Mouse (Mus musculus): Measurements from ENCODE around the gene Smchd1. TPM values are rescaled to one million over a fixed set of nuclear protein-coding genes. Genes with fewer than 3 reads are reported as not detected.
"Not testable (repeated sequence)": the region's sequence is repeated elsewhere in the genome, so short reads cannot be mapped to it uniquely, and the experiment has no call there.

Smchd1 gene
- polyA plus RNA-seq, 1 experiment from 2014 or later = 74.4 TPM

- H3K27ac ChIP-seq (replicated peaks; ENCODE audit: low read depth, low read length) = no peak overlapping the region
- H3K9ac ChIP-seq (ENCODE audit: low read depth, low read length) = no peak overlapping the region
- no peaks in the 10 kb centered on the region for H3K4me1 ChIP-seq (ENCODE audit: control insufficient read depth, insufficient read depth, low read length)
- H3K4me3 ChIP-seq (ENCODE audit: low read depth, low read length) = no peak overlapping the region
- 93% methylated on average over 6 of the region's 6 CpGs for WGBS
- no peak overlapping the region for H3K4me2 ChIP-seq (ENCODE audit: low read depth, low read length)
- DNase-seq (ENCODE audit: low spot score) = no peak
- no peaks in the 10 kb centered on the region for H3K27me3 ChIP-seq (replicated peaks; ENCODE audit: control insufficient read depth, insufficient read depth, low read length)
- H3K9me3 ChIP-seq (ENCODE audit: control insufficient read depth, low read length) = no peaks in the 10 kb centered on the region
- peaks cover 15% of the 10 kb centered on the region for H3K36me3 ChIP-seq (ENCODE audit: control insufficient read depth, insufficient read depth, low read length)
- no peak for ATAC-seq (ENCODE audit: low read depth)
These were observed 136.5 kb downstream of the Smchd1 start for GRCm38 (mm10) chr17:71338627-71339026.

GRCm38 (mm10) chr17:71337546-71337945, 137.6 kb downstream of the Smchd1 start:
- no peaks in the 10 kb centered on the region for H3K27me3 ChIP-seq (replicated peaks; ENCODE audit: control insufficient read depth, insufficient read depth, low read length)
- no peak for DNase-seq (ENCODE audit: low spot score)

GRCm38 (mm10) chr17:71336421-71336820, 138.7 kb downstream of the Smchd1 start:
- no peak overlapping the region for H3K9ac ChIP-seq (ENCODE audit: low read depth, low read length)
- no peaks in the 10 kb centered on the region for H3K36me3 ChIP-seq (ENCODE audit: control insufficient read depth, insufficient read depth, low read length)
- H3K4me1 ChIP-seq (ENCODE audit: control insufficient read depth, insufficient read depth, low read length) = no peaks in the 10 kb centered on the region
- WGBS = 54% methylated on average over 8 of the region's 8 CpGs
- DNase-seq (ENCODE audit: low spot score) = no peak
- H3K9me3 ChIP-seq (ENCODE audit: control insufficient read depth, low read length) = no peaks in the 10 kb centered on the region
- H3K27me3 ChIP-seq (replicated peaks; ENCODE audit: control insufficient read depth, insufficient read depth, low read length) = no peaks in the 10 kb centered on the region
- H3K4me3 ChIP-seq (ENCODE audit: low read depth, low read length) = no peak overlapping the region
- no peak overlapping the region for H3K4me2 ChIP-seq (ENCODE audit: low read depth, low read length)
- no peak overlapping the region for H3K27ac ChIP-seq (replicated peaks; ENCODE audit: low read depth, low read length)
- no peak for ATAC-seq (ENCODE audit: low read depth)

More at GRCm38 (mm10) chr17:71337546-71337945, 137.6 kb downstream of the Smchd1 start:
- Histone ChIP-seq H3K4me3 (ENCODE audit: low read depth, low read length) (no peak overlapping the region), H3K9me3 (ENCODE audit: control insufficient read depth, low read length) (no peaks in the 10 kb centered on the region), H3K27ac (replicated peaks; ENCODE audit: low read depth, low read length) (no peak overlapping the region), H3K36me3 (ENCODE audit: control insufficient read depth, insufficient read depth, low read length) (peaks cover 5% of the 10 kb centered on the region; the same call in 1 of the 2 replicates), H3K9ac (ENCODE audit: low read depth, low read length) (no peak overlapping the region), H3K4me1 (ENCODE audit: control insufficient read depth, insufficient read depth, low read length) (no peaks in the 10 kb centered on the region), H3K4me2 (ENCODE audit: low read depth, low read length) (no peak overlapping the region)
- ATAC-seq (ENCODE audit: low read depth) = no peak
- WGBS = 91% methylated on average over 9 of the region's 9 CpGs

- no peaks in the 10 kb centered on the region for H3K4me1 ChIP-seq (ENCODE audit: control insufficient read depth, insufficient read depth, low read length)
- ATAC-seq (ENCODE audit: low read depth) (no peak), DNase-seq (ENCODE audit: low spot score) (no peak)
- H3K27me3 ChIP-seq (replicated peaks; ENCODE audit: control insufficient read depth, insufficient read depth, low read length) = no peaks in the 10 kb centered on the region
- no peak overlapping the region for H3K27ac ChIP-seq (replicated peaks; ENCODE audit: low read depth, low read length)
- 68% methylated on average over 15 of the region's 15 CpGs for WGBS
- no peak overlapping the region for H3K4me2 ChIP-seq (ENCODE audit: low read depth, low read length)
- H3K36me3 ChIP-seq (ENCODE audit: control insufficient read depth, insufficient read depth, low read length) = no peaks in the 10 kb centered on the region
- no peaks in the 10 kb centered on the region for H3K9me3 ChIP-seq (ENCODE audit: control insufficient read depth, low read length)
- H3K4me3 ChIP-seq (ENCODE audit: low read depth, low read length) = no peak overlapping the region
- no peak overlapping the region for H3K9ac ChIP-seq (ENCODE audit: low read depth, low read length)
These were observed 142.8 kb downstream of the Smchd1 start for GRCm38 (mm10) chr17:71332298-71332697.

GRCm38 (mm10) chr17:71320731-71321130, 154.4 kb downstream of the Smchd1 start:
- not testable (repeated sequence) for DNase-seq (ENCODE audit: low spot score); H3K4me3 ChIP-seq (ENCODE audit: low read depth, low read length); H3K4me1 ChIP-seq (ENCODE audit: control insufficient read depth, insufficient read depth, low read length); H3K4me2 ChIP-seq (ENCODE audit: low read depth, low read length); H3K27me3 ChIP-seq (replicated peaks; ENCODE audit: control insufficient read depth, insufficient read depth, low read length); H3K9ac ChIP-seq (ENCODE audit: low read depth, low read length); H3K27ac ChIP-seq (replicated peaks; ENCODE audit: low read depth, low read length); H3K36me3 ChIP-seq (ENCODE audit: control insufficient read depth, insufficient read depth, low read length); ATAC-seq (ENCODE audit: low read depth); H3K9me3 ChIP-seq (ENCODE audit: control insufficient read depth, low read length)
- WGBS = 81% methylated on average over 8 of the region's 8 CpGs

- H3K9me3 ChIP-seq (ENCODE audit: control insufficient read depth, low read length) = no peaks in the 10 kb centered on the region
- 82% methylated on average over 3 of the region's 3 CpGs for WGBS
- H3K27me3 ChIP-seq (replicated peaks; ENCODE audit: control insufficient read depth, insufficient read depth, low read length) = no peaks in the 10 kb centered on the region
- ATAC-seq (ENCODE audit: low read depth) (no peak), DNase-seq (ENCODE audit: low spot score) (no peak)
- no peaks in the 10 kb centered on the region for H3K4me1 ChIP-seq (ENCODE audit: control insufficient read depth, insufficient read depth, low read length)
- no peaks in the 10 kb centered on the region for H3K36me3 ChIP-seq (ENCODE audit: control insufficient read depth, insufficient read depth, low read length)
- H3K4me2 ChIP-seq (ENCODE audit: low read depth, low read length) = no peak overlapping the region
- no peak overlapping the region for H3K9ac ChIP-seq (ENCODE audit: low read depth, low read length)
- no peak overlapping the region for H3K4me3 ChIP-seq (ENCODE audit: low read depth, low read length)
- no peak overlapping the region for H3K27ac ChIP-seq (replicated peaks; ENCODE audit: low read depth, low read length)
These were observed 155.8 kb downstream of the Smchd1 start for GRCm38 (mm10) chr17:71319361-71319760.

GRCm38 (mm10) chr17:71317571-71317970, 157.6 kb downstream of the Smchd1 start:
- 91% methylated on average over 4 of the region's 4 CpGs for WGBS
- no peak overlapping the region for H3K4me3 ChIP-seq (ENCODE audit: low read depth, low read length)
- no peak for DNase-seq (ENCODE audit: low spot score)

GRCm38 (mm10) chr17:71314315-71314714, 160.8 kb downstream of the Smchd1 start:
- H3K27me3 ChIP-seq (replicated peaks; ENCODE audit: control insufficient read depth, insufficient read depth, low read length) = peaks cover 9% of the 10 kb centered on the region
- no peak overlapping the region for H3K27ac ChIP-seq (replicated peaks; ENCODE audit: low read depth, low read length)
- no peaks in the 10 kb centered on the region for H3K36me3 ChIP-seq (ENCODE audit: control insufficient read depth, insufficient read depth, low read length)
- DNase-seq (ENCODE audit: low spot score) (no peak), ATAC-seq (ENCODE audit: low read depth) (no peak)
- no peaks in the 10 kb centered on the region for H3K9me3 ChIP-seq (ENCODE audit: control insufficient read depth, low read length)
- H3K9ac ChIP-seq (ENCODE audit: low read depth, low read length) = no peak overlapping the region
- H3K4me1 ChIP-seq (ENCODE audit: control insufficient read depth, insufficient read depth, low read length) = 0 out of 2 replicates have a peak, but pooled peaks cover 5% of the 10 kb centered on the region
- no peak overlapping the region for H3K4me3 ChIP-seq (ENCODE audit: low read depth, low read length)
- WGBS = 75% methylated on average over 4 of the region's 4 CpGs
- no peak overlapping the region for H3K4me2 ChIP-seq (ENCODE audit: low read depth, low read length)

More at GRCm38 (mm10) chr17:71317571-71317970, 157.6 kb downstream of the Smchd1 start:
- no peaks in the 10 kb centered on the region for H3K9me3 ChIP-seq (ENCODE audit: control insufficient read depth, low read length)
- no peaks in the 10 kb centered on the region for H3K36me3 ChIP-seq (ENCODE audit: control insufficient read depth, insufficient read depth, low read length)
- ATAC-seq (ENCODE audit: low read depth) = no peak
- no peak overlapping the region for H3K4me2 ChIP-seq (ENCODE audit: low read depth, low read length)
- no peaks in the 10 kb centered on the region for H3K27me3 ChIP-seq (replicated peaks; ENCODE audit: control insufficient read depth, insufficient read depth, low read length)
- no peaks in the 10 kb centered on the region for H3K4me1 ChIP-seq (ENCODE audit: control insufficient read depth, insufficient read depth, low read length)
- no peak overlapping the region for H3K9ac ChIP-seq (ENCODE audit: low read depth, low read length)
- no peak overlapping the region for H3K27ac ChIP-seq (replicated peaks; ENCODE audit: low read depth, low read length)

GRCm38 (mm10) chr17:71311340-71312171, 163.6 kb downstream of the Smchd1 start, which contains the start of gene Emilin2:
Gene Emilin2, minus strand, starts transcription at chr17:71311978.
- DNase-seq (ENCODE audit: low spot score) (peak; percentile 21), ATAC-seq (ENCODE audit: low read depth) (no peak)
- Histone ChIP-seq H3K27me3 (replicated peaks; ENCODE audit: control insufficient read depth, insufficient read depth, low read length) (peaks cover 12% of the 10 kb centered on the region), H3K4me3 (ENCODE audit: low read depth, low read length) (peak within 1 kb of the TSS; percentile 62), H3K4me2 (ENCODE audit: low read depth, low read length) (peak within 1 kb of the TSS; percentile 96), H3K9me3 (ENCODE audit: control insufficient read depth, low read length) (no peaks in the 10 kb centered on the region), H3K4me1 (ENCODE audit: control insufficient read depth, insufficient read depth, low read length) (peaks cover 8% of the 10 kb centered on the region; the same call in 1 of the 2 replicates), H3K36me3 (ENCODE audit: control insufficient read depth, insufficient read depth, low read length) (no peaks in the 10 kb centered on the region), H3K9ac (ENCODE audit: low read depth, low read length) (peak within 1 kb of the TSS; percentile 76), H3K27ac (replicated peaks; ENCODE audit: low read depth, low read length) (peak within 1 kb of the TSS; percentile 79)
- 7% methylated on average over 20 of the region's 20 CpGs for WGBS

Data from embryonic facial prominence, embryonic 14.5 days (tissue).